Mouse (Mus musculus) embryonic fibroblast, embryonic 13.5 days (primary cell): ENCODE measurements around the gene Ints12. TPM values are rescaled to one million over a fixed set of nuclear protein-coding genes. Genes with fewer than 3 reads are reported as not detected.

Experiments used
- H3K27ac ChIP-seq: 2 replicates; pipeline ENCODE4 v1.5.1; 2012; ENCODE audit warnings: low read length, control low read depth, inconsistent platforms; ENCODE audit not compliant: insufficient read depth
- H3K4me1 ChIP-seq: 2 replicates; pipeline ENCODE4 v1.6.1; 2011; ENCODE audit warnings: low read length; ENCODE audit not compliant: control insufficient read depth, insufficient read depth
- H3K4me3 ChIP-seq: 2 replicates; pipeline ENCODE4 v1.5.1; 2011; ENCODE audit warnings: mild to moderate bottlenecking, control low read depth, low read length; ENCODE audit not compliant: insufficient read depth
- CTCF ChIP-seq: IDR thresholded peaks from 2 replicates; pipeline ENCODE4 v1.5.1; 2011; ENCODE audit warnings: mild to moderate bottlenecking, control low read depth, low read length, moderate library complexity, borderline replicate concordance; ENCODE audit not compliant: insufficient read depth
- POLR2A ChIP-seq: IDR thresholded peaks from 2 replicates; pipeline ENCODE4 v1.6.1; 2011; ENCODE audit warnings: low read depth, mild to moderate bottlenecking, control low read depth, low read length, moderate library complexity
- polyA plus RNA-seq: library from polyadenylated mRNA; stranded (reverse); fragments of >200 nt; gene quantifications from 2 replicates; pipeline ENCODE4 v1.2.4, GENCODE M21; 2011; ENCODE audit warnings: low read depth; ENCODE audit not compliant: missing spikeins, insufficient read length

Gene Ints12
- polyA plus RNA-seq, 1 experiment: 17.1 TPM

DNA sequence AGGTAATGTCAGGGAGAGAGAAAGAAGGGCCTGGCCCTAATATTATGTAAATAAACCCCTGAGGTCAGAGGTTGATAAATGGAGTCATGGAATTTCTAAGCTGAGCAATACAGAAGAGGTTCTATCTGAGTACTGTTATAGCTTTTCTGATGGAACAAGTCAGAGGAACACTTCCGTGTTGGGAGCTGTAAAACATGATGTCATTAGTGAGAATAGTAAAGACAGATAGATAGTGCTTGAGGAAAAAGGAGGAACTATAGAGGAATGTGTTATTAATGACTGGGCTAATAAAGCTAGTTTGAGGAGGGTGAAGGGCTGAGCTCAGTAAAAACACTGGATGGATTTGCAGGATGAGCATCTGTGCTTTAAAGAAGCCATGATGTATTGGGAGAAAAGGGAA is 2.7 kb downstream of the Ints12 start:
- no peaks in the 10 kb centered on the region for H3K4me1 ChIP-seq
- no peak overlapping the region for H3K4me3 ChIP-seq
- no peak for TF ChIP-seq CTCF
- TF ChIP-seq POLR2A: no peak
- no peak overlapping the region for H3K27ac ChIP-seq

DNA sequence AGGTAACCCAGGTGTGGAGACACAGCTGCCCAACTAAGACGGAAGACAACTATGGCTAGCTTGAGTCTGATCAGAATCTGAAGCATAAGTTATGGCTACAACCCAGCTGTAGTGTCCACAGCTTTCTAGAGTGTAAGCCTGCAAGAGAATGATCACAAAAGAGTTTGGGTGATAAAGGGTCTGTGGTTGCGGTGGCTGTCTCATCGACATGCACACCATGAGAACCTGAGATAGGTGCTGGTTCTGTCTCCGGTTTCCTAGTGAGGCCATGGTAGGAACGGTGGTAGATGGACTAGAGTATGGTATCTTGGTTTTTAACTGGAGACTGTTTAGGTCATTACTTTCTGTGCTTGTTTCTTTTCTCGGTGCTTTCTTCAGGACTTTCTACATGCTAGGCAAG is 6.3 kb downstream of the Ints12 start:
- no peaks in the 10 kb centered on the region for H3K4me1 ChIP-seq
- H3K4me3 ChIP-seq: no peak overlapping the region
- TF ChIP-seq POLR2A (no peak), CTCF (no peak)

DNA sequence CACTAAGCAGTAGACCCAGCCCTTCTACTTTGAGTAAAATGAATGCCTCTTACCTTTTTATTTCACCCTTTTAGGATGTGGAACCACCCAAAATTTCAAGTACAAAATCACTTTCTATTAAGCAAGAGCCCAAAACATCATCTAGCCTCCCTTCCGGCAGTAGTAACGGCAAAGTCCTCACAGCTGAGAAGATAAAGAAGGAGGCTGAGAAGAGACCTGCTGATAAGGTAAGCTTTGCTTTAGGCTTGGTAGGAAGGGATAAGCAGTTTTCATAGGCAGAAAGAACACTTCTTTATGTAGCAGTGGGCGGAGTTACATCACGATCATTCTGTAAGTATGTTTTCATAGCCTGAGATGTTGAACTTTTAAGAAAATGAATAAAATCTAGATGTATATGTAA is 6.7 kb downstream of the Ints12 start:
- TF ChIP-seq CTCF (no peak), POLR2A (no peak)
- H3K27ac ChIP-seq: no peak overlapping the region
- H3K4me3 ChIP-seq: no peak overlapping the region
- no peaks in the 10 kb centered on the region for H3K4me1 ChIP-seq

More for the DNA sequence above, 6.3 kb downstream of the Ints12 start:
- no peak overlapping the region for H3K27ac ChIP-seq

DNA sequence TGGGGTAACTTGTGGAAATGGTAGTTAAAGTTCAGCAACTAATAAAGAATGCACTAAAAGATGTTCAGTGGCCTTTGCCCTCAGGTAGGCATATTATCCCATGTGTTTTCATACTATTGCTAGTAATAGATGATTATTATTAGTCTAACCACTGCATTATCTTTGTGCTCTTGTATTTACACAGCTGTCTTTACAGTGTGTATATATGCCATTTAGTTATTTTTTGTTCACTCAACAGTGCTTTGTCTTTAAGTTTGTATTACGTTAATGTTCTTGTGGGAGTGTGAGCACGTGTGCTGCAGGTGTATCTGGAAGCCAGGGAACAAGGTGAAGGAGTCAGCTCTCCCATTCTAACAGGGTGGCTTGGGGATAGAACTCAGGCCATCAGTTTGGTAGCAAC is 7.3 kb downstream of the Ints12 start:
- Histone ChIP-seq H3K4me1 (no peaks in the 10 kb centered on the region), H3K27ac (no peak overlapping the region), H3K4me3 (no peak overlapping the region)
- TF ChIP-seq POLR2A (no peak), CTCF (no peak)

DNA sequence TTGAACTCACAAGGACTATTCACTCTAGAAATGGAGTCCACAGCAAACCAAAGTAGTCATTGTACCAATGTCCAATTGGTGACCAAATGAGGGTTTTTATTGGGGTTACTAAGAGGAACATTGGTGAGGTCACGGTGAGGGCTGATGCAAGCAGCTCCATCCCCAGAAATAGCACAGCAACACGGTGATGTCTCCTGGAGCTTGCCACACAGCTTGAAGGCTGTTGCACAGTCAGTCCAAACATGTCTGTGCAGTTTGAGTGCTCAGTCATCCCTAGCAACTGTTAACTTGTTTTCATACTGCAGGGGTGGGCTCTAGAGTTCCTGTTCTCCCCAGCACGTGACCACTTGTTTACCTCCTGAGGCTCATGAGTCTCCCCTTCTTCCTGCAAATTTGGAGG is 12.1 kb downstream of the Ints12 start:
- no peak overlapping the region for H3K4me3 ChIP-seq
- no peak for TF ChIP-seq CTCF
- no peak for TF ChIP-seq POLR2A

DNA sequence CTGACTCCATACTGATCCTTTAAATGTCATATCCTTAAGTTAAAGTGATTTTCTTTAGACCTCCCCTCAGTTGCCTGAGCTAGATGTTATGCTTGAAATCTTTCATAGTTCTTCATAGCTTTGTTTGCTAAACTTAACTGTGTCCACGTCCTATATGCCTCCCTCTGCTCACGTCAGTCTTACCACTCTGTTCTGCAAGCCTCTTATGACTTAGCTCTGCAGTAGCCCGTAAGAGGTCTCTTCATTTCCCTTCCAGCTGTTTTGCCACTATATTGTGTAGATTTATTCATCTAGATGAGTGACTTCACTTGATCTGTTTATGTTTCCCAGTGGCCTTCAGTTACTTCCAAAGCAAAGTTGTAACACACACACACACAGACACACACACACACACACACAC is 12.8 kb downstream of the Ints12 start:
- H3K27ac ChIP-seq: no peak overlapping the region
- no peaks in the 10 kb centered on the region for H3K4me1 ChIP-seq
- no peak overlapping the region for H3K4me3 ChIP-seq
- no peak for TF ChIP-seq CTCF
- TF ChIP-seq POLR2A: no peak

More for the DNA sequence above, 12.1 kb downstream of the Ints12 start:
- H3K27ac ChIP-seq: no peak overlapping the region
- no peaks in the 10 kb centered on the region for H3K4me1 ChIP-seq

DNA sequence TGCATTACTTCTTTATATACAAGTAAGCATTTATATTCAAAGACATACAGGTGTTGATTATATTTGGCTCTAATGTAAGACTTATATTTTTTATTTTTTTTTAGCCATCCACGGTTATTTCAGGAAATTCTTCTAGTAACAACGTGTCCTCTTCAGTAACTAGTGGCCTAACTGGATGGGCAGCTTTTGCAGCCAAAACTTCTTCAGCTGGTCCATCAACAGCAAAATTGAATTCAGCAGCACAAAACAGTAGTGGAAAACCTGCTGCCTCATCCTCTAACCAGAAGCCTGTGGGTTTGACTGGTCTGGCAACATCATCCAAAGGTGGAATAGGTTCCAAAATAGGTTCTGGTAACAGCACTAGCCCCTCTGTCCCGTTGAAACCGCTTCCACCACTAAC is 17.1 kb downstream of the Ints12 start:
- H3K4me1 ChIP-seq: no peaks in the 10 kb centered on the region
- no peak overlapping the region for H3K27ac ChIP-seq
- no peak for TF ChIP-seq POLR2A
- TF ChIP-seq CTCF: no peak
- no peak overlapping the region for H3K4me3 ChIP-seq

DNA sequence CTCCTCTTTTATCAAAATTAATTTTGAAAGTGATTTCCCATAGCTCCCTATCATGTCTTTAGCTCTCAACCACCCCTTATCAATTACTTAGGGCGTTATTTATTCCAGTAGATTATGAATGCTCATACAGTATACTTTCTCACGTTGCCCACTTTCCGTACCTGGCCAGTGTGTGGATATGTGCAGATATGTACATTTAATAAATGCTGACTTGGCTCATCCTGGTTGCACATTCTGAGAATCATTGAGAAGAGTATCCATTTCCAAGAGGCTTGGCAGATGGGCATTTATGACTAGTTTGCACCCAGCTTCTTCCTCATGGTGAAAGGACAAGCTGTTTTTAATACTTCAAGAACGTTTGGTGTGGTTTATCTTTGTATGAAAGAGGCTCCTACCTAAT is 18.2 kb downstream of the Ints12 start:
- no peak overlapping the region for H3K27ac ChIP-seq
- no peaks in the 10 kb centered on the region for H3K4me1 ChIP-seq
- H3K4me3 ChIP-seq: no peak overlapping the region
- TF ChIP-seq CTCF: no peak
- TF ChIP-seq POLR2A: no peak

DNA sequence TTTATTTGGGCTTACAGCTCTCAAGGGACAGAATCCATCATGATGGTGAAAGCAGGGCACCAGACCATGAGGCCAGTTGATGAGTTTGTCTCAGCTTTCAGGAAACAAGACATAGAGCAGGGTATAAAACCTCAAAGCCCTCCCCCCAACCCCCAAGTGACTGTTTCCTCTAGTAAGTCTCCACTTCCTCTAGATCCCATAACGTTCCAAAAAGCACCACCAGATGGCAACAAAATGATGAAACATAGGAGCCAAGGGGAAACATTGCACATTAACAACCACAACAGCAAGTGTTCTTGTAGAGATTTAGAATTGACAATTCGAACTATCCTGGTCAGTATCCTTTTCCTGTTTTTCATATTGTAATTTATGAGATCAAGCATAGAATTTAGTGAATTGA is 20.1 kb downstream of the Ints12 start:
- Histone ChIP-seq H3K4me3 (no peak overlapping the region), H3K4me1 (no peaks in the 10 kb centered on the region), H3K27ac (no peak overlapping the region)
- TF ChIP-seq POLR2A: no peak
- TF ChIP-seq CTCF: no peak

DNA sequence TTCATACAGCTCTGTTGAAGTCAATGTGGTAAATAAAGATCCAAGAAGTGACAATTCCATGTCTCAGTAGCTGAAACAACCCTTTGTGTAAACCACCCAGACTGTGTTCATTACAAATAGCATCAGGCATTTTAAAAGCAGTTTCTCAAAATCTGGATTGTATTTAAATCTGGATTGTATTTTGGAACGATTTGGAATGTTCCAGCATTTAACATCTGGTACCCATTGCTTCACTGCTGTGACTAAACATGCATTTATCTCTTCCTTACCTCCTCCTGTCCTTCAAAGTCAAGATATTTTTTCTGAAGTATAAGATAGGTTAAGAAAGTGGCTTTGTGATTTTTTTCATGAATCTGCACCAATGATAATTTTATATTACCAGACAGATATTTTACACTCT is 21.6 kb downstream of the Ints12 start:
- TF ChIP-seq POLR2A (no peak), CTCF (no peak)
- no peaks in the 10 kb centered on the region for H3K4me1 ChIP-seq
- no peak overlapping the region for H3K4me3 ChIP-seq
- no peak overlapping the region for H3K27ac ChIP-seq

DNA sequence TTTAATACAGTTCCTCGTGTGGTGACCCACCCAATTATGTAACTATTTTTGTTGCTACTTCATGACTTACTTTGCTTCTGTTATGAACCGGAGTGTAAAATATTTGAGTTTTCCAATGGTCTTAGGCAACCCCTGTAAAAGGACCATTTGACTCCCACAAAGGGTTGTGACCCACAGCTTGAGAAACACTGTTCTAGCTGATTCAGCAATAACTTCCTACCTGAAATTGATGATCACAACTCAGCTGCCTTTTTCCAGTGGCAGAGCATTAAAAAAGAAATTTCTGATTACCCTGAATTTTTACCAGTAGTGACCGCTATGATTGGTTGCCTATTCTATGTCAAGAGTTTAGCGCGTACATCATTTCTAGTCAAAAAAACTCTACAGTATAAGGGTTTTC is 39.7 kb downstream of the Ints12 start:
- Histone ChIP-seq H3K4me3 (no peak overlapping the region), H3K4me1 (no peaks in the 10 kb centered on the region), H3K27ac (no peak overlapping the region)
- TF ChIP-seq POLR2A (no peak), CTCF (no peak)
